Mouse (Mus musculus): ENCODE results near the gene Eid2. TPM values are rescaled to one million over a fixed set of nuclear protein-coding genes. Genes with fewer than 3 reads are reported as not detected.

Eid2 gene
- total RNA-seq, 2 experiments from 2014 or later, result 13.7 to 19.7 TPM

DNA sequence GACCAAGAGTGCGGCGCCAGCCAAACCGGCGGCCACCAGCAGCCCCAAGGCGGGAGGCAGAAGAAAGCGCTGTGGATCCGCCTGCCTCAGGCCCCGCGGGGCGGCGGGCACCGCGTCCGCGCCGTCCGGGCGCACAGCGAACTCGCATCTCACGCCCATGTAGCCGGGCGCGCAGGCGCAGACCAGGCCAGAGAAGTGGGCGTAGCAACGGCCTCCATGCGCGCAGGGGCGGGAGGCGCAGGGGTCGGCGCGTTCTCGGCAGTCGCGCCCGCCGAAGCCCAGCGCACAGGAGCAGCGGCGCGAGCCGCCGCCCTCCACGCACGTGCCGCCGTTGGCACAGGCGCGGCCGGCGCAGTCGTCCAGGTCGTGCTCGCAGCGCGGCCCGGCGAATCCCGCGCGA is 26.8 kb downstream of the Eid2 start:
- DNase-seq, result peak; percentile 74

DNA sequence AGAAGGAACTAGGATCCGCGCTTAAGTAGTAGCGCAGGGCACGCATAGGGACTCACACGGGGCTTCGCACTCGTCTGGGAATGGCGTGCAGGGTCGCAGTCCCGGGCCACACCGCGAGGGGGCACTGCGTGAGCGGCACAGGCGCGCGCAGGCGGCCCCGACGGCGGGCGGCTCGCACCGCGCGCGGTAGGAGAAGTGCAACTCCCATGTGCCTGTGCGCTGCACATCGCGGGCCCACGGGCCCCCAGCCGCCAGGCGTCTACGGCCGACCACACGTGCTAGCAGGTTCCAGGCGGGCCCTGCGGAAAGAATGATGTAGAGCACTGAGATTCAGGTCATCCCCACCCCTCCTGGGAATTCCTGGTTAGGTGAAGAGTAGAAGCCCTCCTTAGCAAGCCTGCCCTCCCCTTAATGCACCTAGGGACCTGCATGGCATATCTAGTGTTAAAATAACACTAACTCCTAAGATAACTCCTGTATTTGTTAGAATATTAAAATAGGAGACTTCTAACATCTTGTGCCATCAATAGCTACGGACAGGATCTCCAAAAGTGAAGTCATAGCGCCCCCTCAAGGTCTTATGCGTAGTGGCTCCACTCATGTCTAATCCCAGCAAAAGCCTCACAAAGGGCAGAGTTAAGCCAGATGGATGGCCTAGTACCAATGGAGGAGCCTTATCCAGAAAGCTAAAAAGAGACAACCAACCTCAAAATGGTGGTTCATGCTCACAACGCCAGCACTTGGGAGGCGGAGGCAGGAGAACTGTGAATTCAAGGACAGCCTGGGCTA is 31.4 kb downstream of the Eid2 start:
- peak; percentile 59 for DNase-seq

DNA sequence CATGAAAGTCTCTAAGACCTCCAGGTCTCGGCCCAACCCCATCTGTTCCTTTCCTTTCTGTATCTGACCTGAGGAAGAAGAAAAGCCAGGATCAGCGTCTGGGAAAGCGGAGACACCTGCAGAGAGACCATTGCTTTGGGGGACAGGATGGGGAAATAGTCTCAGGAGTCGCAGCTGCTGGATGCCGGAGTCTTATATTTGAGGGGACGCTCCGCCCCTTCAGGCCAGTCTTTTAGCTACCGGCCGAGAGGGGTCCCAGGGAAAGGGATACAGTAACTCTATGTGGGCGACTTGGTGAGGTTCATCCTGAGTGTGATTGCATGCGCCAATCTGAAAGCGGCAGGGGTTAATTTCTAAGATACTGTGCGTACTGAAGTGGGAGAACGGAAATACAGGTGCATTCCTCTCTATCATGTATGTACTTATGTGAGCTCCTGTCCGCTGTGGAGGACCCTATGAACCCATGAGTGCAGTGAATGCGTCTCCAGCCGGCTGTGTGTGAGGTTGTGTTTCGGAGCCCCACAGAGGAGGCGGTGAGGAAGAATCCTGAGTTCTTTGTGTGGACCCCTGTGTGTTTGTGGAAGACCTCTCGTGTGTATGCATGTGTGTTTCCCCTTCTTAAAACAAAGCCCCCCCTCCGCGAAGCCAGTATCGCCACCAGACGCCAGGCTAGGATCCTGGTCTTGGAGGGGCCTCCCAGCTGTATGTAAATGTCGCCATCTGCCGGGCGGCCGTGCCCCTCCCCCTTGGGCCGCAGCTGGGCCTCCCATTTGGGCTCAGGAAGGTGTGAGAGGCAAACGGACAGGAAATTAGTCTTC is 34.1 kb downstream of the Eid2 start, which contains the start of gene Dll3:
Gene Dll3, minus strand, starts transcription at position 623 of the 818 bp plus-strand sequence.
- peak; percentile 78 for DNase-seq

DNA sequence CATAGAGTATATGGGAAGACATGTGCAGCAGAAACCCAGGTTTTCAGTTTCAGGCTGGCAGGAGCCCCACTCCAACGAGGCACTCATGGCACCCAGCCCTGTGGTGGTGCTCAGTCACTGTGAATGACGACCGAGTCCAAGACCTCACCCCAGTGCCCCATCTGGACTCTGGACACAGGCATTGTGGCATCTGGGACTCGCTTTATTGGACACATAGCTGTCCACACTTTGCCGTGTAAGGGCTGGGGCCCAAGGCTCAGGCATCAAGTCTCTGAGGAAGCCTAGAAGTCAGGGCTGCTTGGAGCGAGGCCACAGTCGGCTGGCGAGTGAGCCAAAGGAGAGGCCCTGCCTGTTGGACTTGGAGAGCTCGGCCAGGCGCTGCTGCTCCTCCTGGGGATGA is 38.0 kb downstream of the Eid2 start:
- no peak for DNase-seq

DNA sequence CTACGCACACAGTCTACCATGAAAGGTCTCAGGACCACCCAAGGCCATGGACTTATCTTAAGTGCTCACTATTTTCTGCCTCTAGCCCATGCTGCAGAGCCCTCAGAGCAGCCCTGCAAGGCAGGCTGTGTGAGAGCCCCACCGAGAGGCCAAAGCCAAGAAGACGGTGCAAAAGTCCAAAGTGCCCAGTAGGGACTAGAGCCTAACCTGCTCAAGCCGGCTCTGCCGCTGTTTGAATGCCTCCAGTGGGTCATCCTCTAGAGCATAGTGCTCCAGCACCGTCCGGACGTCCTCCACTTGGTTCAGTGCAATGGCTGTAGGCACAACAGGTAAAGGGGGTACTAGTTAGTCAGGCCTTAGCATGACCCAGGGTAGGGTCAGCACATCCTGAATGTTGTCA is 38.5 kb downstream of the Eid2 start:
- DNase-seq, result no peak

DNA sequence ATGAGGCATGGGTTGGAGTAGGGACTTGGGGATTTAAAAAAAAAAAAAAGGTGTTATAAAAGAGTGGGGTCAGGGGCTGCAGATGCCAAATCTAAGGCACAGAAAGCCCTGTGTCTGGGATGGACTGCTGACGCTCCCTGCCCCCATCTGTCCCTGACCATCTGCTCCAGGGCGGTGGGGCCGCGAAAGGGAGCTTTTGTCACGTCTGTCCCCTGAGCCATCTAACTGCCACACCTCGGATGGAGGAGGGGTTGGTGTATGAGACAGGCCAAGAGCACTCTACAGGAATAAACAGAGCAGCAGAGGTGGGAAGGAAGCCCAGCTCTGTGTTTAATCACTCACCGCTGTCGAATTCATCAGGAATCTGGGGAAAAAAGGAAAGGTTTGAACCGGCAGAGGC is 42.1 kb downstream of the Eid2 start:
- DNase-seq, result no peak

DNA sequence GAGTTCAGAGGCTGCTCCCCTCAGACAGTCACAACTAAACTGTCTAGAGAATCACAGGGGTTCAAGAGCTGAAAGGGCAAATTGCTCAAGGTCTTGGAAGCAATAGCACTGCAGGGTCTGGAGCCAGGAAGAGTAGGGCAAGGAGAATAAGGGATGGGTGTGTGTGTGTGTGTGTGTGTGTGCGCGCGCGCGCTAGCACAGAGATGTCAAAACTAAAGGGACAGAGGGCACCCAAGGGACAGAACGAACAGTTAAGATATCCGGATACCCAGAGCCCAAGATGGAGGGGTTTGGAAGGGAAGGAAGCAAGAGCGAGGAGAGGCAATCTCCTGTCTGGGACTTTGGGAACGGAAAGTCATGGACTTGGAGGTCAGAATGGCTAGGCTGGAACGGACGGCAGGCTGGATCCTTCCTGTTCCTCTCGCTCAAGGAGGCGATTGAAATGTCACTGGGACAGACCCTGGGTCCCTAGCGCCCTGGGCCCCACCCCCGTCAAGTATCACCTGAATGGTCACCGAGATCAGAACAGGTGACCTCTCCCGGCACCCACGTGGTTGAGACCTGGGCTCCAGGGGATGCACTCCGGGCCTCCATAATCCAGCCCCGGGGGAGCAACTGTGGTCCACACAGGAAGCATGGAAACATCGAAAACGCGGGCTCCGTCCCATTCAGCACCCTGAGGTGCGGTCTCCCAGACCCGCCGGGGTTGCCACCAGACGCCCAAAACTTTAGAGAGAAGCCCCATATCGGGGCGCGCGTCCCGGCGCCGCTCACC is 43.7 kb downstream of the Eid2 start:
- no peak for DNase-seq

DNA sequence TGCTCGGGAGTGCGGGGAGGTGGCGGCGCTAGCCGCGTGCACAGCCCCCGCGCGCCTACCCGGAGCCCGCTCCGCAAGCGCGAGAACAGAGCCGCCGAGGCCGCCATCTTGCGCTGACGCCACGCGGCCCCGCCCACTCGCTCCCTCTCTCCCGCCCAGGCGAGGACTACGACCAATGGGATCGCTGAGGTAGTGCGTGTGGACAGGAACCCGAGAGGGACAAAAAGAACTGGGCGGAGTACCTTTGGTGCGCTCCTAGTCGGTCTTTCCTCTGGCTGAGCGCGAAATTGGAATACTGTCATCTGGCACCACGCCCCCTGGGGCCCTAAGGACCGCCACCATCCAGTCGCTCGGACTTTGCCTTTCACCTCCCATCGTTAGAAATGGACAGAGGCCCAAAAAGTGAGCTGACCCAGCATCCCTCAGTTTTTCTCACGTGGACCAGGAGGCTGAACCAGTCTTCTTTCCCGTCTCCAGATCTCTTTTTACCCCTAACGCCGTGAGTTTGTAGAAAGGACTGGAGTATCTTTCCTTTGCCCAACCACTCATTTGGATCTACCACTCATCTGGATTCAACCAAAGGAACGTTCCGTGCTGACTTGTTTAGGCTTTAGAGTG is 44.4 kb downstream of the Eid2 start, which contains the start of gene Timm50:
Gene Timm50, minus strand, starts transcription at position 147 of the 618 bp plus-strand sequence.
- peak; percentile 98 for DNase-seq

DNA sequence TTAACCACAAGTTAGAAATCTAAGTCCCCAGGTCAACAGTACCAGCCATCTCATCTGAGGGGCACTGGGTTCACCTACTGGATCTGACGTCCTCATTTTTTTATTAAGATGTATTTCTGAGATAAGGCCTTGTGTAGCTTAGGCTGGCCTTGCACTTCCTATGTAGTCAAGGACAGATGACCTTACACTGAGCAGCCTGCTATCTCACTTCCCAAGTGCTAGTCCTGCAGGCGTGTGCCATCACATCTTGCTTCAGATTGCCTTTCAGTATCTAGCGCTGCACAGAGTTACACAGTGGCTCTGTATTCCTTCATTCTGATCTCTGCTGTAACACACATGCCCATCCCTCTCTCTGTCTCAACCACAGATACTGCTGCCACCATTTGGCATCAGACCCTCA is 50.4 kb downstream of the Eid2 start:
- no peak for DNase-seq

DNA sequence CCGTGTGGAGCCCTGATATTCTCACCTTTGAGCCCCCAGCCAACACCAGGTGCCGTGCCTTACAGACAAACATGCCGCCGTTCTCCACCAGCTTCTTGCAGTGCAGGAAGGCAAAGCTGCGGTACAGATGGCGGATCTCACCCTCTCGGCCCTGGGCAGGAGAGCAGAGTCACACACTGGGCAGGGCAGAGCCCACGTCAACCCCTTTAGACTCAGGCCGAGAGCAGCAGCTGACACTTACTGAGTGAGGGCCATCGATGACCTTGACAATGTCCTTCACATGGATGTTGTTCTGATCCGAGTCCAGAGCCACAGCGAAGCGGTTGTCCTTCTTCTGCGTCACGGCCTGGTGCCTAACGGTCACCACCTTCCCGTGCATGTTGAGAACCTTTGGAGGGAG is 51.0 kb downstream of the Eid2 start:
- DNase-seq, result no peak

Other genes starting within 250 kb of the Eid2 start
- gene Psmc4, start 217.8 kb upstream of the Eid2 start, total RNA-seq (2021), result 100 to 1,000 TPM; 134 to 137 TPM
- gene Fcgbp, start 196.6 kb upstream of the Eid2 start, total RNA-seq (2021), result under 1 TPM; 0.02 to 0.12 TPM
- gene 9530053A07Rik, start 138.4 kb upstream of the Eid2 start, total RNA-seq (2021), result not detected
- gene Fbl, start 98.2 kb upstream of the Eid2 start, total RNA-seq (2021), result 10 to 100 TPM; 67.2 to 68.2 TPM
- 10 to 100 TPM; 22.9 to 24.4 TPM for gene Dyrk1b, start 88.4 kb upstream of the Eid2 start, total RNA-seq (2021)
- 10 to 100 TPM in 1 of 2 experiments, 1 to 10 TPM in 1; 8.5 to 10.9 TPM for gene Eid2b, start 9.9 kb downstream of the Eid2 start, total RNA-seq (2021)
- not detected for gene Selenov, start 23.3 kb downstream of the Eid2 start, total RNA-seq (2021)
- gene Dll3, start 34.4 kb downstream of the Eid2 start, total RNA-seq (2021), result not detected
- gene Timm50, start 44.2 kb downstream of the Eid2 start, total RNA-seq (2021), result 10 to 100 TPM; 68.6 to 76.6 TPM
- 10 to 100 TPM; 58.7 to 62.7 TPM for gene Supt5, start 70.9 kb downstream of the Eid2 start, total RNA-seq (2021)
- gene Rps16, start 82.8 kb downstream of the Eid2 start, total RNA-seq (2021), result 1,000 to 10,000 TPM in 1 of 2 experiments, 100 to 1,000 TPM in 1; 972 to 1,025 TPM
- 10 to 100 TPM; 42.1 to 42.9 TPM for gene Plekhg2, start 104.7 kb downstream of the Eid2 start, total RNA-seq (2021)
- gene Zfp36, start 112.4 kb downstream of the Eid2 start, total RNA-seq (2021), result 10 to 100 TPM; 12.7 to 12.9 TPM
- gene Med29, start 124.8 kb downstream of the Eid2 start, total RNA-seq (2021), result 10 to 100 TPM; 22.9 to 24.5 TPM
- 10 to 100 TPM; 50.1 to 53.5 TPM for gene Paf1, start 125.1 kb downstream of the Eid2 start, total RNA-seq (2021)
- 1 to 10 TPM; 7.1 to 7.5 TPM for gene Gmfg, start 169.6 kb downstream of the Eid2 start, total RNA-seq (2021)
- 1 to 10 TPM; 2.5 to 3.3 TPM for gene Lrfn1, start 184.1 kb downstream of the Eid2 start, total RNA-seq (2021)
- gene Ifnl2, start 242.6 kb downstream of the Eid2 start, total RNA-seq (2021), result not detected

Data from heart, postnatal 4 days (tissue).